Mouse (Mus musculus): Measurements from ENCODE around the gene Ak1.
A peak's percentile ranks its signal among the peaks of the same experiment; 100 is the strongest.

Gene Ak1

DNA sequence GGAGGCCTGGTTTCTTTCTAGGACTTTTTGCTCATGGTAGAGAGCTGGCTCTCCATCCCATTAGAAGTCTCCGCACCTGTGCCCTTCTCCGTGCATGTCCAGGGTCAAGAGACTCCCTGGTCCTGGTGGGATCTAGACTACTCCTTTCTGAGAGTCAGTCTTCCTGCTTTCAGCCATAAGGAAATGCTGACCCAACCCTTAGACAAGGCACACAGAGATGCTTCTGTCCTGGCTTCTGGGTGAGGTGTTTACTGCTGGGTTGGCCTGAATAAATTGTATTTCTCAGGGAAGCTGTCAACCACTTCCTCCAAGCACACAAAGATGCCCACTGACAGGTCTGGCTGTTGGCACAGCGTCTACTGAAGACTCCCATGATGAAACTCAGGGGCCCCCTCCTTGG is 22.1 kb upstream of the Ak1 start, which contains the start of gene St6galnac6:
Gene St6galnac6, plus strand, starts transcription at position 301 of the 400 bp plus-strand sequence.
- no peak for DNase-seq (ENCODE audit: low read depth, low spot score)

DNA sequence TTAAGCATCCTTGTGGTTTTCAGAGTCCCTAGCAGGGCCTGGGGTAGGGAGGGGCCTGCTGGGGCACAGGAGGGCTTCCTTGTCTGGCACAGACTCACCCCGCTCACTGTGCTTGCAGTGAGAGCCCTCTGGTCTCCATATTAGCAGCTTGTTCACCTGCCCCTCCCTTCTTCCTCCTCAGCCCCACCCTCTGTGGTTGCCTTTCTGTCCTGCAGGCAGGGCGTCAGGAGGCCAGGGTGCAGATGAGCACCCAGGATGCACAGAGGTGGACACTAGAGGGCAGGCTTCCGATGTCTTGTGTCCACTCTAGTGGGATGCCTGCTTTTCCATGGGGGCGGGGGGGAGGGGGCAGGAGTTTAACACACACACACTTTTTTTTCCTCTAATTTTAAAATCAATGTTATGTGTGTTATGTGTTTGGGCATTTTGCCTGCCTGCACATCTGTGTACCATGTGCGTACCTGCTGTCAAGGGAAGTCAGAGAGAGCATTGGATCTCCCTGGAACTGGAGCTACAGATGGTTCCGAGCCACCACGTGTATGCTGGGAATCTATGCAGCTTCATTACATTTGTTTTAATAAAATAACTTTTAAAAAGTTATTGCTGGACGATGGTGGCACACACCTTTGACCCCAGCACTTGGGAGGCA is 20.0 kb upstream of the Ak1 start:
- DNase-seq (ENCODE audit: low read depth, low spot score): peak; percentile 74

DNA sequence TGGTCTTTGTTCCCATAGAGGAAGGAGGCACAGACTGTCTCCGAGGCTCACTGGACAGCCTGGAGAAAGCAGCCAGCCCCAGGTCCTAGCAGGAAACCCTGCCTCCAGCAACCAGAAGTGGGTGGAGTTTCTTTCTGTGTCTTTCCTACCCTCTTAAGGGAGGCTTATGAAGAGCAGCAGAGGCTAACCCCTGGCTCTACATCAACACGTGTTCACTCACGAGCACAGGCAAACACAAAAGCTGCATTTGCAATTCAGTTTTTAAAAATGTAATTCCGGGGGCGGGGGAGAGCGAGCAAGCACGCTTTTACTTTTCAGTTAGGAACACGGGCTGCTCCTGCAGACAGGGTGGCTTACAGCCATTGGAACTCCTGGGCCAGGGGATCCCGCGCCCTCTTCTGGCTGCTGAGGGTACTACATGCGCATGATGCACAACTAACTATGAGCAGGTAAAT is 18.9 kb upstream of the Ak1 start:
- peak; percentile 90 for DNase-seq (ENCODE audit: low read depth, low spot score)

DNA sequence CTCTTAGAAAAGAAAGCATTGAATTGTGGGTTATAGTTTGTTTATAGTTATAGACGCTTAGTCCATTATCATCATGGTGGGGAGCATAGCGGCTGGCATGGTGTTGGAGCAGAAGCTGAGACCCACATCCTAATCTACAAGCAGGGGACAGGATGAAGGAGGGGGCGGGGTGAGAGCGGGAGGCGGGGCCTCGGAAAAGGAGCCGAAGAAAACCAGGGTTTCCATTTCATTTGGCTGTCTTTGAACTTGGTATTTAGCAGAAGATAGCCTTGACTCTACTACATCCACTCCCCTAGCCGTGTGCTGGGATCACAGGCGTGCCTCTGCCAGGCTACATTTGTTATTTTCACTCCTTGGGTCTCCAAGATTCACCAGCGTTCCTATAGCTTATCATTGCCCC is 16.9 kb upstream of the Ak1 start:
- no peak for DNase-seq (ENCODE audit: low read depth, low spot score)

DNA sequence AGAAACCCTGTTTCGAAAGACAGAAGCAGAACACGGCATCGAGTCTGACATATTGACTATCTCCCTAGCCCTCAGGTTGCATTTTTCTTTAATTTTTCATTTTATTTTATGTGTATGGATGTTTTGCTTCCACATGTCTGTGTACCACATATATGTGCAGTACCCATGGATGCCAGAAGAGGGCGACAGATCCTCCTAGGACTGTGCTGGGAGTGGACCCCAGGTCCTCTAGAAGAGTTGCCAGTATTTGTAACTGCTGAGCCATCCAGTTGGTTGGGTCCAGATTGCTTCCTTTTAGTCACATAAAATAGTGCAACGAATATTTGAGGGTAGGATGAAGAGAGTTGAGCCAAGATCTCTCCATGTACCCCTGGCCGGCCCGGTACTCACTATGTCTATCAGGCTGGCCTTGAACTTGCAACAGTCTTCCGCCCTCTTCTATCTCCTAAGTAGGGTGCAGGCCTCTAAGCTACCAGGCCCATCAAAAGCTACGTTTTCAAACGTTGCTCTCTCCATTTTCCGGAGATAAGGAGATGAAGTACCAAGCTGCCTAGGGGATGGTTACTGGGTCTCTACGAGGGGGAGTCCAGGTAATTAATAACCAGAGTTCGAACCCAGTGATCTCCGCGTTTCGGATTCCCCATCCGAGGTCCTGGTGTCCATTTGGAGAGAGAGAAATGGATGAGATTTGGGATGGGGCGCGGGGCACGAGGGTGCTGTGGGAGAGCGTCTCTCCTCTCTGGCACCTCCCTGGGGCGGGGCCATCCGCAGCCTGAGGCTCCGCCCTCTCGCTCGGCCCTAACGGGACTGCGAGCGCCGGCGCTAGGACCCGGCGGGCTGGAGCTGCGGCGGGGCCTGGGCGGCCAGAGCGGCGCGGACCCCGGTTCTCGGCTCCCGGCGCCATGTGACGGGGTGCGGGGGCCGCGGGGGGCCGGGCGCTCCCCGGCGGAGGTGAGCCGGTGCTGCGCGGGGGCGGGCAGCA is 15.1 kb upstream of the Ak1 start:
- peak; percentile 83 for DNase-seq (ENCODE audit: low read depth, low spot score)

DNA sequence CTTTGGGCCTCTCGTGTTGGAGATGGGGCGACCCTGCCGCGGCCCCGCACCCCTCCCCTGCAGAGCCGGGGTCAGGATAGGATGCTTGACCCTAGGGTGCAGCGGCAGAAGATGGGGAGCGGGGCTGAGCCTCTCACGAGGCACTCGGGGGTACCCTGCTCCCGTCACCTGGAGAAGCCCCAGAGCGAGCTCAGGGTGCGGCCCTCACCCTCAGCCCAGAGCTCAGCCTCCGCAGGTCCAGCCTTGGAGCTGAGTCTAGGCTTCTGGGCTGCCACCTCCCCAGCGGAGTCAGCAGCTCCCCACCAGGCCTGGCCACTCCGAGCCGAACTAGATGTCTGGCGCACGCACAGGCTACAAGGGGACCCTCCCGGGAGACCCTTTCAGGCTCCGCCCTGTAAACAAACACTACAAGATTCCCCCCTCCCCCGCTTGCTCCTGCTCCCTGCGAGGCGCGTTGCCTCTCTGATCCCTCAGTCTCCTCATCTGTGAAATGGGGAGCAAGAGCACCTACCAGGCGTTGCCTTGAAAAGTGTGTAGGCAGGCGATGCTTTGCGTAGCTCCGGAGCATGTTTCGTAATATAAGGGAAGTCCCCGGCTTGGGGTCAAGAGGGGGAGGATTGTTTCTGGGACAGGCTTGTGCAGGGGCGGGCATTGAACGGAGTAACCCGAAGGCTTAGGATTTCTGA is 14.2 kb upstream of the Ak1 start:
- DNase-seq (ENCODE audit: low read depth, low spot score): peak; percentile 59

DNA sequence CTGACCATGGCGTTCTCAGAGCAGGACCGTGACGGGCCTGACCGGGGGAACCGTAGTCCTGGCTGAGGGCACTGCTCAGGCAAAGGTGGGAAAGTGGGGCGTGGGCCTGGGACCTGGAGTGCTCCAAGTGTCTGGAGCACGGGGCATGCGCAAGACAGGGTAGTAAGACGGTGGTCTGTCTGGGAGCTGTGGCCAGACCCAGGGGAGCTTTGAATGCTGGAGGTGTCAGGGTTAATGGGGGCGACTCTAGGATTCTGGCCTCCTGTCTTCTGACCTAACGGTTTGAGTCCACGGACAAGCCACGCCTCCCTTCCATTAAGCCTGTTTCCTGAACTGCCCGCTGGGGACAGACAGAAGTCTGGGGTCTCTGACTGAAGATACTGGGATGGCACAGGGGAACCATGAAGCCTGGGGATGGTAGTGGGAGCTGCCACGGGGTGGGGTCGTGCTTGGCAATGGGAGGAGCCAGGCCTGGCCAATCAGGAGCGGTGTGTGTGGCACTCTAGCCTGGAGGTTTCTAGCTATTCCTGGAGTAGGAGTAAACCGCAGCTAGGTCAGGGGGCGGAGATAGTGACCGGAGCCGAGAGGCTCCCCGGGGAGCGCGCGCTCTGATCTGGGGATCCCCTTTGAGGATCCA is 13.3 kb upstream of the Ak1 start:
- peak; percentile 79 for DNase-seq (ENCODE audit: low read depth, low spot score)

DNA sequence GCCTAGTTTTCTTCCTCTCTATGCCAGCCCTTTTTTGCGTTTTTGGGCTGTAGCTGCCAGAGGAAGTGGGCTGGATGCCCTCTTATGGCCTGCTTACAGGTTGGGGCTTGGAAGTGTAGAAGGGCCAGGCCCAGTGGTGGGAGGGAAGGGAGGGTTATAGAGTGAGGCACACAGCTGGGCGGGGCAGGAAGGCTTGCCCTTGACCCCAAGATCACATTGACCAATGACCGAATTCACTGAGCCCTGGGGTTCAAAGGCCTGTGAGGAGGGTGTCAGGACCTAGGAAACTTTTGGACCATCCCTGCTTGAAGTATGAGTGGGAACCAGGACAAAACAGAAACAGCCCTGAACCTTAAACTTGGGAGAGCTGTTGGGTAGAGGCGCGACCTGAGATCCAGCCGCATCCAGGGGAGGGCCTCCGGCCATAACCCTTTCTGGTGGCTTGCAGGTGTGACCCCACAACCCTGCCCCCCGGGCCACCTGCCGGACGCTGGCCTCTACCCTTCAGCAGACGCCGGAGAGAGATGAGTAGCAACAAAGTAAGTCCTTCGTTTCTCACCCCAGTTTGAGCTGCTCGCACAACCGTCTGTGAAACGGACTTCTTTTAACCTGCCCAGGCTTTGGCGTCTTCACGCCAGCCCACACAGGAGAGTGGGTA is 12.7 kb upstream of the Ak1 start:
- peak; percentile 60 for DNase-seq (ENCODE audit: low read depth, low spot score)

DNA sequence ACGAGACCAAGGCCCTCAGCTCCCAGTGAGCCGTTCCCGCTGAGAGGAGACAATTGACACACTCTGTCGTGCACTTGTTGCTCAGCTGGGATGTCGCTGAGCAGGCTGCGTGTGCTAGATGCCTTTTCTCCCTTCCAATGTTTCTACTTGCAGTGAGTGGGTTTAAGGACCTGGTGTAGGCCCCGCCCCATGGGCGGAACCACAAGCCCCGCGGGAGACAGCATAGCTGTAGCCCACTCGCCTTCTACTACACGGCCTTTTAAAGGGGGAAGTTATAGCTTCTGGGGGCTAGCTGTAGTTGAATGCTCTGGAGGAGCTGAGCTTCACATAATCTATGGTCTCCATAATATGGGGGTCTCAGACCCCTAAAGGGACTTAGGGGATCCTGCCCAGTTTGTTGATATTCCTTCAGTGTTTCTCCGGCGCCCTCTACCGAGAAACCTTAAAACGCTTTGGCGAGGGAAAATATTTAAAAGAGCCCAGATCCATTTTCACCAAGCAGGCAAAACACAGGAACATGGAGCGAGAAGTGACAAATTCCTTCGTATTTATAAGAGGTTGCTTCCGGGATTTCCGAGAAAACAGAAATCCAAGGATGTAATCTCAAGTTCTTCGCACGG is 10.8 kb upstream of the Ak1 start:
- DNase-seq (ENCODE audit: low read depth, low spot score): peak; percentile 57

DNA sequence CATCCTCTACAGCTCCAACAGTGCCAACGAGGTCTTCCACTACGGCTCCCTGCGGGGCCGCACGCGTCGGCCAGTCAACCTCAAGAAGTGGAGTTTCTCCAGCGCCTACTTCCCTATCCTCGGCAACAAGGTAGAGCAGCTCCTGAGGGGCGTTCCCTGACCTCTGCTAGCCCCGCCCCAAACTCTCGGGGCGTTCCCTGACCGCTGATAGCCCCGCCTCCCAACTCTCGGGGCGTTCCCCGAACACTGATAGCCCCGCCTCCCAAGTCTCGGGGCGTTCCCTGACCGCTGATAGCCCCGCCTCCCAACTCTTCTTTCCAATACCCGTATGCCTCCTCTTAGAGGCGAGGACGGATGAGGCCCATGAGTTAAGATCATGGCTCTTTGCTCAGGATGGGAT is 9.3 kb upstream of the Ak1 start:
- DNase-seq (ENCODE audit: low read depth, low spot score): peak; percentile 91

DNA sequence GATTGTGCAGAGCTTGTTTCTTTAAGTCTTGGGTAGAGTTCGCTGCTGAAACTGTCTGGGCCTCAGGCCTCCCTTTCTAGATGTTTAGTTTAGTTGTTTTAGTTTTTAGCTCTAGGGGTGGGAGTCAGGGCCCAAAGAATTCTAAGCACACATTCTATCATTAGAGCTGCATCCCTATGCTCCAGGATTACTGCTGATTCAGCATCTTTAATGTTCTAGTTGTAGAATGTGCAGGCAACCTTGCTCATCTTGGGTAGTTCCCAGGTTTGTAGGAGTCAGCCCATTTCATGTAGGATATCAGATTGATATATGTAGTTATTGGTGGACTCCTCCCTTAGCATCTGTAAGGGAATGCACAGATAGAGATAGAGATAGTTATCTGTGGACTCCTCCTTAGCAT is 4.4 kb upstream of the Ak1 start:
- DNase-seq (ENCODE audit: low read depth, low spot score): no peak

DNA sequence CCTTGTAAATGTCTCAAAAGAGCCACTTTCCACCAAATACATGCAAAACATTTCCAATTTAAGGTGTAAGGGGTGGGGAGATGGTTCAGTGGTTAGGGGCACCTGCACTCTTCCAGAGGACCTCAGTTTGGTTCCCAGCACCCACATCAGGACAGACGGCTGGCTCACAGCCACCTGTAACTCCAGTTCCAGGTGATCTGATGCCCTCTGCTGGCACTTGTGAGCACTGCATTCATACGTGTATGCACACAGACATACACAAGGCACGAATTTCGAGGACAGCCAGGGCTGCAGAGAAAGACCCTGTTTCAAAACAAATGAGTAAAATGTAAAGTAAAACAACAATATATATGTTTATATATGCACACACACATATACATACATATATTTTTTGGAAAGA is 4.0 kb upstream of the Ak1 start:
- peak; percentile 73 for DNase-seq (ENCODE audit: low read depth, low spot score)

DNA sequence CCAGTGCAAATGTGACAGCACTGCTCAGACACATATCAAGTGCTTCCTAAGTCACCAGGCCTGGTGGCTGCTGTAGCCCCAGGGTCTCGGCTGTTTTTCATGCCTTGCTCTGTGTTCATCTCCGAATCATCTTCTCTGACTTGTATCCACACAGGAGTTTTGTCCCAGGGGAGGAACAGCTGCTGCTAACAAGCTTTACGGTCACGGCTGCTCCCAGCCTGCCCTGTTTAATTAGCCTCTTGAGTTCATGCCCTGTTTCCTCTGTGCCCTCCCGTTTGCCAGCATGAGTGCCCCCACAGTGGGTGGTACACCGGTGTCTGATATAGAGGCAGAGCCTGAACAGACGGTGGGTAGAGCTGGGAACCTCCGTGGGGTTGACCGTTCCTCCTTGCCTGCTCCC is 3.5 kb upstream of the Ak1 start:
- no peak for DNase-seq (ENCODE audit: low read depth, low spot score)

DNA sequence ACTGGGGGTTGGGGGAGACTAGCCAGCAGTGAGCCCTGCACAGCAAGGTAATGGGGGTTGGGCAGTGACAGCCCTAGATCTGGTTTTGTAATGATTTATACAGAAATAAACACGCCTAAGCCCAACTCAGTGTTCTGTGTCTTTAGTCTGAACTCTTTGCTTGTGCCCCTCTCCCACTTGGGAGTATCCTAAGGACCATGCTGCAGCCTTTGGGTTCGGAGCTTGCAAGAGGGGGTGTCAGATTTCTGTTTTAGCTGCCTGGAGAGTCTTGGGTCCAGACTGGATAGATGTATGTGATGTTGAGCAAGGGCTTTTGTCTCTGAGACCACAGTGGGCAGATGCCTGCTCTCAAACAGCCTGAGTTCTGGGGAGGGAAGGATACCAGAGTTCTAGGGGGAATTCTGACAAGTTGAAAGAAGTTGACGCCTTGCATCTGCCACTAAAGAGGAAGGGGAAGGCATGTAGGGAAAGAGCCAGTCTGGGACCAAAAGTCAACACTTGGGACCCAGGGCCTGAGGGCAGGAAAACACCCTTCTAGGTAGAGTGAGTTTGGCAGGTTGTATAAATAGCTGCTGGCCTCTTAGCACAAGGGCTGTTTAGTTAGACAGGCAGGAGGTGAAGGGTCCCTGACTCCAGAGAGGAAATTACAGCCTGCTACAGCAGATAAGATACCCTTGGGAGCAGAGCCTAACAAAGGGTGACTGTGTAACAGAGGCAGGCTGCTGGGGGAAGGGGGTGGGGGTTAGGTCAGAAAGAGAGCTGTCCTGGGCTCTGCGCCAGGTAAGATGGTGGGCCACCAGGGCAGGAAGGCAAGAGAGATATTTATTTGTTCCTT is 659 bp upstream of the Ak1 start:
- no peak for DNase-seq (ENCODE audit: low read depth, low spot score)

DNA sequence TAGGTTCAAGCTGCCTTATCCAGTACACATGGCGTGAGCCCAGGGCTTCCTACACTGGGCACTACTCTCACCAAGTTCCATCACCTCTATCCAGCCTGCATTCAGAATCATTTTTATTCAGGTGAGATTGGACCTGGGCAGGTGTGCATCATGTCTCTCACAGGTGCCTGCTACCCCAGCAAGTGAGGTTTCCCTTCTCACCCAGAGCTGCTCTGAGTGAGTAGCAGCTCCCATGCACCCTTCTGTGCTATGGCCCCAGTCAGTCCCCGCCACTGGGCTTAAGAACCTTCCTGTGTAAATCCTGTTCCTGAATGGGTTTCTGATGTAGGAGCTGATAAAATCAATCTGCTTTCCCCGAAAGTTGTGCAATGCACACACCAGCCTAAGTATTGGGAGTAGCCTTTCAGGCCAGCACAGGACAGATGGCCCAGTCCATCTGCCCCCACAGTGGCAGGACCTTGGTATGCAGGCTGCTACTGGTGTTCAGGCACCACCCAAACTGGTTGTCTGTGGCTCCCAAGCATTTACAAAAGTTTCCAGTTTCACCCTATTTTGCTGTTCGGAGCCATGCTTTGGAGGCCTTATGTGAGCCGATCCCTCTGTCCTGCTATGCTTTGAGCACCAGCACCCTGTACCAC is 2.7 kb downstream of the Ak1 start:
- no peak for DNase-seq (ENCODE audit: low read depth, low spot score)

DNA sequence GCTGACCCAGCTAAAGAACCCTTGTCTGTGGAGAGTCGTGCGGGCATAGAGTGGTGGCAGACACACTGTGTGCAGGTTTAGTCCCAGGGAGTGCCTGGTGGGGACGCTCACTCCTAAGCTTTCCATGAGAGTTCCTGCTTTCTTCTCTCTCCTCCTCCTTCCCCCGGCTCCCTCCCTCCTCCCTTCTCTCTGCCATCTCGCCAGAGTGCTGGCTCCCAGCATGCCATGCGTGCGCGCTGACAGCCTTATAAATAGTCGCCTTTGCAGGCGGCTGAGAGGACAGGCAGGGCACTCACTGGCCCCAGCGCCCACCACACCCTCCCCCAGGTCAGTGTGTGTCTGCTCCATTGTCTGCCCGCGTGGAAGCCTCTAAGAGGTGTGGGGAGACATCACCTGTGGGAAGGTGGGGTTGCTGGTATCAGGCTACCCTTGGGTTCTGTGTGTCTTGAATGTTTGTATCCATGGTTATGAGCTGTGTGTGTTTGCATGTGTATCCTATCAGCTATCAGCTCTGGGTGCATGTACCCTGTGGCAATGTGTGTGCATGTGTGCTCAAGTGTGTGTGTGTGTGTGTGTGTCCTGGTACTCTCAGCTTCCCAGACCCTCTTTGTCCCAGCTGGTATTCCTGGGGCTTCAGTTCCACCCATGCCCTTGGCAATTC is 3.8 kb downstream of the Ak1 start:
- DNase-seq (ENCODE audit: low read depth, low spot score): no peak

DNA sequence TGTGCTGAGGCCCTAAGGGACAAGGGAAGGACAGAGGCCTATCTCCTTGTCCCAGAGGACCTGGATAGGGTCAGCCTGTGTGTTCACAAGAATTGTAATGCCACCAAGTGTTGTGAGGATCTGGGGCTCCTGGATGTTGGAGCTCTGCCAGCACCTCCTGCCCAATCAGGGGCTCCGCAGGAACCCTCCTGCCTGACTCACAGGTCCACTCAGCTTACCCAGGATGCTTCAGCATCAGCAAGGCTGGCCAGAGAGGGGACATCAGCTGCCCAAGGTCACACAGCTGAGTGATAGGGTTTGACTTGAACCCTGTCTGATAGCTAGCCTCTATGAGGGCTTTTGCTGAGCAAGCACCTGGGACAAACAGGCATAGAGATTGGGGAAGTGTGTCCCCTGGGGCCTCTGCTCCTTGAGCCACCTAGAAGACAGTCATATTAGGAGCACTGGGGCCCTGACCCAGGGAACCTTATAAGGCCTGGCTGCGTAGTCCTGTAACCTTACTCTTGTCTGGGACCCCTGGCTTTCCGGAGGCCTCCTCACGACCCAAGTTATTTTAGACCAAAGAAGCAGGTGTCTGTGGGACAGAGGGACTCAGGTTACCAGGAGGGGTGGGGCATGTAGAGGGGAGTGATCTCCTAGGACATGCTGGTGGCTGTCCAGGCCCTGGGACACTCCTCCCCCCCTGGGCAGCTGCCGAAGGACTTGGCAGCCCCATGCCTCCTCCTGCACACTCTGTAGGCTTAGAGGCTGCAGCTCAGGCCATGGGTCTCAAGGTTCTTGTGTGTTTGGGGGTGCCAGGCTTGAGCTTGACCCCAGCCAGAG is 4.5 kb downstream of the Ak1 start:
- no peak for DNase-seq (ENCODE audit: low read depth, low spot score)

Measured in ES-CJ7 (cell line).